Mouse (Mus musculus) lung, adult 2 months (tissue): ENCODE measurements around the gene Gse1.

ENCODE experiments used
- CTCF ChIP-seq: fragments of 200-500 bp; IDR thresholded peaks from 2 replicates; pipeline ENCODE4 v1.5.1; 2011; ENCODE audit warnings: mild to moderate bottlenecking, low read length, control low read depth; ENCODE audit not compliant: insufficient read depth
- POLR2A ChIP-seq: fragments of 200-500 bp; IDR thresholded peaks from 2 replicates; pipeline ENCODE4 v1.6.1; 2011; ENCODE audit warnings: low read depth, mild to moderate bottlenecking, control low read depth, low read length, borderline replicate concordance; ENCODE audit errors: extremely low read depth

GRCm38 (mm10) chr8:120378306-120378705 lies 150.1 kb downstream of the Gse1 start:
- no peak for TF ChIP-seq CTCF
- TF ChIP-seq POLR2A: no peak
